Mouse (Mus musculus): ENCODE measurements around the gene Pard3.

Gene Pard3

DNA sequence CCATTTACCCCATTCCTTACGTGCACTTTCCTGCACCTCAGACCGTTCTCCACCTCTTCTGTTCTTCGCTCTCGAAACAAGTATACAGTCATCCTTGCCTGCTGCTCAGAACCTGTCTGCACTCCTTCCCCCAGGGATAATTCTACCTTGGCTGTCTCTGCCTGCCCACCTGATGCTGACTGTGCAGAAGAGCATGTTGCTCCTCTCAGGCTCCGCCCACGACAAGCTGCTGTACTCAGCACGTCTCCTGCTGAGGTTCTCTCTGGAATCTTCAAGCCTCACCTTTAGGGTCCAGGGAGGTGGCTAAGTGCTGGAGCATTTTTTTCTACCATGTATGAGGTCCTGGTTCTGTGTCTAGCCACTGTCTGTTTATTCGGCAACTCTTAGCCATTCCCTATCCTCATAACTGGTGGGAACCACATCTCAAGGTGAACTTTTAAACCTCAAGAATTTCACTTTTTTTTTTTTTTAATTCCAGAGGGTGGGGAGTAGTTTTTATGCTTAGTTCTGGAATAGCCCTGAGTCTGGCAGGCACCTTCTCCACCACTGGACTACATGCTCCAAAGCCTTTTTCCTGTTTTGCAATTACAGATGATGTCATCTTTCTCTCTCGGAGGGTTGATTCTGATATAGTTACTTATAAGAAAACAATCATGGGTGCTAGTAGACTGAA lies 376.6 kb downstream of the Pard3 start:
- TF ChIP-seq GATA4 (IDR thresholded peaks at IDR 0.05; ENCODE audit: insufficient replicate concordance, low read length): no peak

GRCm38 (mm10) chr8:127440834-127441485 lies 377.3 kb downstream of the Pard3 start:
- TF ChIP-seq GATA4 (IDR thresholded peaks at IDR 0.05; ENCODE audit: insufficient replicate concordance, low read length): no peak

DNA sequence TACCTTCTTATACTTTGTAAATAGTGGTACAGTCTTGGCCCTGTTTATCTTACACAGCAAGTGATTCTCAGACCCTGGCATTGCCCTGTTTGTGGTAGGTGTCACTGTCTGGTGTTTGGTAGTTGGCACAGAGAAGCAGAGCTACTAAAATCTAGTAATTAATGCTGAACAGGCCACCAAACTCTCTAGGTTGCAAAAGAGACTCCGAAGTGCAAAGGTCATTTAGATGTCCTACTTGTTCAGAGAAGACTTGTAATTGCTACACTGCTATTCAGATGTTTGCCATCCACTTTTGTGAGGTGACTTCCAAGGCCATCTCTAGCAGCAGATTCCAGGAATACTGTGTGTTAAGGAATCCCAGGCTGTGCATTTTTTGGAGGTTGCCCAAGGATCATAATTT lies 383.7 kb downstream of the Pard3 start:
- TF ChIP-seq GATA4 (IDR thresholded peaks at IDR 0.05; ENCODE audit: insufficient replicate concordance, low read length): no peak

DNA sequence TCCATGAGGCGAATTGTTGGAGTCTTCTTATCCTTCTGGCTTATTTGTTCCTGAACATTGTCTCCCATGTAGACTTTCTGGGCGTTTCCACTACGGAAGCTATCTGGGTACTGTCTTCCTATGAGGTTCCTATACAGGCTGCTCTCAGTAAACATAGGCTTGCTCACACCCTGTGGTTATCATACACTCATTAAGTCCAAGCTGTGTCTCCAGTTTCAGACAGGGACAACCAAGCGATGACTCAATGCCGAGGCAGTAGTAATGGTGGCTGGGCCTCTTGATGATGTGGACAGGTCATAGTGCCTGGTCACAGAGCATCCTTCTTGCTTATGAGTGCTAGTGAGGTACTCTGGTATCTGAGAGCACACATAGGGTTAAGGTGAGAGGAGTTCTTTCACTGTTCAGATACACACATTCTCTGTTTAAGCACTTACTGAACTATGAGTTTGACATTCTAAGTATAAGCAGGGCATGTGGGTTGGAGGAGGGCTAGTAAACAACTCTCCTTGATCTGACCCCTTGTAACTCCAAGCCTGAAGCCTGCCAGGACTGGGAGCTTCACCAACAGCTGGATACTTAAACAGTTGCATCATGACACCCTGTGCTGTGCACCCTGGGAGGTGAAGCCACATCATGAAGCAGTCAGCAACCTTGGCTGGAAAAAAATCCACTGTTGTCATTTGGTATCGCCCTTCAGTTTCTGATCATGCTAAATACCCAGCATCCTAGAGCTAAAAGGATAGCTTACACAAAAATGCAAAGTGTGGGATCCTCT lies 385.6 kb downstream of the Pard3 start:
- no peak for TF ChIP-seq GATA4 (IDR thresholded peaks at IDR 0.05; ENCODE audit: insufficient replicate concordance, low read length)

DNA sequence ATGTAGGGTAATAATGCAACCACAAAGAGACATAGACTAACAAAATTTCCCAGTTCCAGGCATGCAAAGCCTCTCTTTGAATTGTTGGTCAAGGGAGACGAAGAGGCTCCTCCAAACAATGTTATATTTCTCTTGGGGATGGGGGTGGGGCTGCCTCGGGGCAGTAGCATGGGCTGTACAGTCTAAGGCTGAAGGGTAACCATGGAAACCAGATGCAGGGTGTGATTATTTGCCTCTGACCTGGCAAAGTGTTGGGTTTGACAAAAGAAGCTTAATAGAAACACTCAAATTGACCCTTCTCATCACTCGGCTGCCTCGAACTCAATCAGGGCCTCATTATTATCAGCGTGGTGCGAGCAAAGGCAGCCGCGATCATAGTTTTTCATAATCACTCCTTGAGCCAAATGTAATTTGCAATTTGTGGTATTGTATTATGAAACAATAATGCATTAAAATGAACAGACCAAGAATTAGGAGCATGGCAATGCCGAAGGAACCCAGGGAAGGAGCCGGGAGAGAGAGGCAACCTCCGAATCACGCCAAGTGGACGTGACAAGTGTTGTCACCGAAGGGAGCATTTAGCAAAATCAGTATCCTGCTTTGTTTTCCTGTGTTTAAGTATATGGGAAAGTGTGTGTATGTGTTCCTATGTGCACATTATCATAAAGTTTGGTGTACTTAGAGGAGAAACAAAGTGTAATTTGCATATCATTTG lies 387.4 kb downstream of the Pard3 start:
- TF ChIP-seq GATA4 (IDR thresholded peaks at IDR 0.05; ENCODE audit: insufficient replicate concordance, low read length): no peak

- TF ChIP-seq GATA4 (IDR thresholded peaks at IDR 0.05; ENCODE audit: insufficient replicate concordance, low read length): no peak
These were observed 388.7 kb downstream of the Pard3 start for GRCm38 (mm10) chr8:127452364-127452763.

- peak; percentile 67; the same call in 1 of the 2 replicates for TF ChIP-seq GATA4 (IDR thresholded peaks at IDR 0.05; ENCODE audit: insufficient replicate concordance, low read length)
These were observed 394.2 kb downstream of the Pard3 start for GRCm38 (mm10) chr8:127457901-127458300.

GRCm38 (mm10) chr8:127461173-127461572 lies 397.5 kb downstream of the Pard3 start:
- TF ChIP-seq GATA4 (IDR thresholded peaks at IDR 0.05; ENCODE audit: insufficient replicate concordance, low read length): no peak

- no peak for TF ChIP-seq GATA4 (IDR thresholded peaks at IDR 0.05; ENCODE audit: insufficient replicate concordance, low read length)
These were observed 398.8 kb downstream of the Pard3 start for GRCm38 (mm10) chr8:127462378-127462935.

DNA sequence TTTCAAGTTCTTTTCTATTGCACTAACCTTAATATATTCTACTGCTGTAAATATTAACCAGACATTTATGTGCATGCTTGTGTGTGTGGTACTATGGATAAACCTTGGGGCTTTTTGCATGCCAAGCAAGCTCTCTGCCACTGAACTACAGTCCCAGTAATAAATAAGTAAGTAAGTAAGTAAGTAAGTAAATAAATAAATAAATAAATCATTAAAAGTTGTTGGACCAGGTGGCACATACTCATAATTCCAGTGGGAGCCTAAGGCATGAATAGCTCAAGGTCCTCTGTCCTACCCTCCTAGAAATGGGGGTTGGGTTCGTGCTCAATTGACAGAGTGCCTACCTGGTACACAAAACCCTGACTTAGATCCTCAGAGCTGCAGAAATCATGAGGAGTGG lies 400.6 kb downstream of the Pard3 start:
- TF ChIP-seq GATA4 (IDR thresholded peaks at IDR 0.05; ENCODE audit: insufficient replicate concordance, low read length): no peak

DNA sequence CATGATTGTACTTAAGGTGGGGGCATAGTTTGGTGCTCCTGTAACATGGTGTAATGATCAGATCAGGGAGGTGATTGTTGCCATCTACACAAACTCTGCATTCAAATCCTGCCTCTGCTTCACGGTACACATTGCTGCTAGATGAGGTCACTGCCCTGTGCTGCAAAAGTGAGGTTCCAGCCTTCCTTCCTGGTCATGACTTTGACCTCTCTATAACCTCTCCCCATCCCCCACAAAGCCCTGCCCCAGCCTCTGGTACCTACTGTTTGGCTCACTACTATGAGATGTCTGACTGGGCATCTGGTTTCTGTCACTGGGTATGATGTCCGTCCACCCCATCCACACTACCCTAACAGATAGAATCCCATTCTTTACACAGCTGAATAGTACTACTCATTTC lies 408.5 kb downstream of the Pard3 start:
- no peak for TF ChIP-seq GATA4 (IDR thresholded peaks at IDR 0.05; ENCODE audit: insufficient replicate concordance, low read length)

DNA sequence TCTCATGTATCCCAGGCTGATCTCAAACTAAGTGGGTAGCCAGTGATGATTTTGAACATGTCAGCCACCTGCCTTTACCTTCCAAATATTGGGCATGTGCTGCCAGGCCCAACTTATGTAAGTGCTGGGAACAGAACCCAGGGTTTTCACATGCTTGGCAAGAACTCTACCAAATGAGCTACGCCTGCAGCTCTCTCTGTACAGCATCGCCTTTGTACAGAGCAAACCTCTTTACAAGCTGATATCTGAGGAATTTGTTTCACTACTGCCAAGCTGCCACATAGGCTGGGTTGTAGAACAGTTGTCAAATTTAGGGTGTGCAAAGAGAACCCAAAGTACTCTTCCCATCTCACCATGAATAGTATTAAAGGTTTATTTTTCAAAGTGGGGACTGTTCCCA lies 416.3 kb downstream of the Pard3 start:
- TF ChIP-seq GATA4 (IDR thresholded peaks at IDR 0.05; ENCODE audit: insufficient replicate concordance, low read length): no peak

- no peak for TF ChIP-seq GATA4 (IDR thresholded peaks at IDR 0.05; ENCODE audit: insufficient replicate concordance, low read length)
These were observed 421.9 kb downstream of the Pard3 start for GRCm38 (mm10) chr8:127485618-127486017.

DNA sequence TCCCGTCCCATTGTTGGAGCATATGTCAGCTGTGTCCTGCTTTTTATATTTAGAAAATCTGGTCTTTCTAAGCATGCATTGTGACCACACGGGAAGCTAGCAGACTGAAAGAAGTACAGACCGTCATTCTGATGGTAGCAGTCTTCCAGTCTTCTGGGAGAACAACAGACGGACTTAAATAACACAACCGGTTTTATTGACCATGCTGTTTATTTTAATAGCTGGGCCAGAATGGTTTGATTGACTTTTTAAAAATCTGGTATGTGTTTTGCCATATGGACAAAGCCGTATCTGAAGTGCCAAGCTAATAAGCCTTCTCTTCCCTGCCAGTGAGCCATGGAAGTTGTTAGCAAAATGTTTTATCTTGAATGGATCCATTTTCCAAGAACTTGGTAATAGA lies 428.3 kb downstream of the Pard3 start:
- TF ChIP-seq GATA4 (IDR thresholded peaks at IDR 0.05; ENCODE audit: insufficient replicate concordance, low read length): no peak

- no peak for TF ChIP-seq GATA4 (IDR thresholded peaks at IDR 0.05; ENCODE audit: insufficient replicate concordance, low read length)
These were observed 431.6 kb downstream of the Pard3 start for GRCm38 (mm10) chr8:127495226-127495780.
